Mouse (Mus musculus) ZHBTc4 (cell line): ENCODE results near the gene I0C0044D17Rik.

Experiments used
- DNase-seq: peaks from one replicate; pipeline ENCODE4 v3.0.0-alpha.2; 2011; ENCODE audit warnings: low read depth, low spot score

I0C0044D17Rik gene

DNA sequence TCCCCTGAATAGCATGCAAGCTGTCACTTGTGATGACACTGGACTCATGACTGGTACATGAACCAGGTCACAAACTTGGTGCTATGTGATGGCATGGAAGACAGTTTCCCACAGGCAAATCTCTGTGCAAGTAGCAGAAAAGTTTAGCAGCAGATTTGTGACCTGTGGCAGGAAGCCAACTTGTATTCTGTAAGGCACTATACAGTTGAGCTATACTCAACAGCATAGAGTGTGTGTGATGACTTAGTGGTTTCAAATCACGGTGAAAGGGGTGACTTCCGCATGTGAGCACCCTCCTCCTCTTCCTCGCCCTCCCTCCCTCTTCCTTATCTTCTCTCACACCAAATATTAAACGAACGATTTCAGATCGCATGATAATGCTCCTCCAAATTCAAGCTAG, 46.2 kb downstream of the I0C0044D17Rik start:
- no peak for DNase-seq

DNA sequence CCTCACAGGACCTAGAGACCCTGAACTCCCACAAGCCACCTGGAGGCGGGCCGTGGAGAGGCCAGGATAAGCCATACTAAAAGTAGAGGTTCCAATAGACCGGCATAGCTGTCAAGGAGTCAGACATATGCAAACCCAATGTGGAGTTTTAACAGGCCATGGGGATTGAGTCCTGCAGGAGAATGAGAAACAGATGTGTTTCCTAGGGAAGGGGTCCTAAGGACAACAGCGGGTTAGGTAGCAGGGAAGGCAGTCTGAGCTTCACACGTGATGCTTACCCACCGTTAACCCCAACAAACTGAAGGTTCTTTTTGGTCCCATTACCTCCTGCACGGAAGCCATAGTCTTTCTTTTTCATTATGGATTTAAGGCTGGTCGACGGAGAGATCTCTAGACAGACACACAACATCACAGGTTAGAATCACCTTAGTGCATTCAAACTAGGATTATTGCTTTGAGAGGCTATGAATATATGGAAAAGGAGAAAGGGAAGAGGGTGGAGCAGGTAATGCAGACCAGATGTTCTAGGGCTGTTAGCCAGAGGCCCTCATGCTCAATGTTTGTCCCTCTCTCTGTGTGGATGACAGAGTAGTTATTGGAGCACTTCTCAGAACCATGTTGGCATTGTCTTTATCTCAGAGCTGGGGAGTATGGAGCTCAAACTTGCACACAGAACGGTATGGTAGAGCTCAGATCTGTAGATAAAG, 46.8 kb downstream of the I0C0044D17Rik start:
- DNase-seq: no peak

- DNase-seq: no peak
Observed at GRCm38 (mm10) chr4:98773785-98774184, 49.9 kb downstream of the I0C0044D17Rik start.
